Mouse (Mus musculus): ENCODE results near the gene Gm26938.

Gene Gm26938

GRCm38 (mm10) chr5:139826357-139827055 is at the start of gene Gm26938, which contains the start of gene Psmg3:
Gm26938 (minus strand) TSS chr5:139826407.
Psmg3 (minus strand) TSS chr5:139826885.
- in situ Hi-C loops (cut with MboI; ENCODE audit: unreplicated experiment in 2 of 2), result loop anchor here (10.0 kb wide), 2 partner anchors 52 to 292 kb away; partner anchors contain the start of gene Ints1 (in 1 of the 2)

- in situ Hi-C loops (cut with MboI; ENCODE audit: unreplicated experiment in 2 of 2), result no loop called here
These were observed 45.3 kb upstream of the Gm26938 start for GRCm38 (mm10) chr5:139871526-139871925.

- in situ Hi-C loops (cut with MboI; ENCODE audit: unreplicated experiment in 2 of 2), result no loop called here
These were observed 44.7 kb upstream of the Gm26938 start for GRCm38 (mm10) chr5:139870886-139871285.

DNA sequence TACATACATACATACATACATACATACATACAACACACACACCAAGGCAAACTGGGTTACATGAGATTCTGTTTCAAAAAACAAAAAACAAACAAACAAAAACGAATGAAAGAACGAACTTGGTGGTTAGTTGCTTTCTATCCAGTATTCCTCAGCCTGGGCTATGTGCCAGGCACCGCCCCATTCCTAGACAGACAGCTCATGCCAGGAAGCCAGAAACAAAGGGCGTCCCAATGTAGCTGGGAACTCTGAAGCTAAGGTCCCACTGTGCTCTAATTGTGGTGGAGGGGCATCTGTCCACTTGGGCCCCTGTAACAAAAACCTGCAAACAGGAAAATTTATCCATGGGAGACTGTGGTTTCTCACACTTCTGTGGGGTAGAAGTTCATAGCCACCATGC is 36.6 kb upstream of the Gm26938 start:
- in situ Hi-C loops (cut with MboI; ENCODE audit: unreplicated experiment in 2 of 2), result no loop called here

- in situ Hi-C loops (cut with MboI; ENCODE audit: unreplicated experiment in 2 of 2), result no loop called here
These were observed 34.3 kb upstream of the Gm26938 start for GRCm38 (mm10) chr5:139860328-139861104.

DNA sequence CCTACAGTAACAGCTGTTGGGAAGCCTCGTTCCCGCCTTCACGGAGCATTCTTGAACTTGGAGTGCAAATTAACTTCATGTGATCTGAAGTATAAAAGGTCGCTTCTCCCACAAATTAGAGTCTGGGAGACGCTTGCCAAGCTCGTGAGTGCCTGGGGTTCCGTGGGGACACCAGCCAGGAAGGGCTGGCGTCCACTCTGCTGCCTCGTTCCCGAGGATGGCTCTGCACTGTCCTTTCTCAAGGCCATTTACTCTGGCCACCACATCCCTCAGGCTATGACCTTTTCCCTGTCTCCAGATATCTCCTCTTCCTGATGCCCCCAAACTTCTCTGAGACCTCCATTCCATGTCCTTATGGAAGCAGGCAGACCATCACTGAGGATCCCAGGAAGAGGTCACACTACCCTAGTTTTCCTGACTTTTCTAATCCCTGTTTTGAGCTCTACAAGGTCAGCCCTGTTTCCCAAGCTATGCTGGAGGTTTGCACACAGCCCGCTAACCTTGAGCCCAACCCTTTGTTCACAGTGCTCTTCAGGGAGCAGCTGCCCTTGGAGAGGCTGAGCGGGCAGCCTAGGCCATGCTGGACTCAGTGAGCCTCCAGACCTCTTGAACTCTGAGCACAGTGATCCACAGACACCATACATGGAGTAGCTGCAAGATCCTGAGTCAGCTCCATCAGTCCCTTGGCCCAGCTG is 23.6 kb upstream of the Gm26938 start:
- in situ Hi-C loops (cut with MboI; ENCODE audit: unreplicated experiment in 2 of 2), result loop anchor here in 1 of 2 experiments (10.0 kb wide), 1 partner anchor 185 kb away; no protein-coding TSS in a partner anchor

- in situ Hi-C loops (cut with MboI; ENCODE audit: unreplicated experiment in 2 of 2), result loop anchor here (5.0 to 10.0 kb wide), 5 partner anchors 453 to 698 kb away; no protein-coding TSS in a partner anchor
These were observed 12.9 kb upstream of the Gm26938 start for GRCm38 (mm10) chr5:139839142-139839541.

DNA sequence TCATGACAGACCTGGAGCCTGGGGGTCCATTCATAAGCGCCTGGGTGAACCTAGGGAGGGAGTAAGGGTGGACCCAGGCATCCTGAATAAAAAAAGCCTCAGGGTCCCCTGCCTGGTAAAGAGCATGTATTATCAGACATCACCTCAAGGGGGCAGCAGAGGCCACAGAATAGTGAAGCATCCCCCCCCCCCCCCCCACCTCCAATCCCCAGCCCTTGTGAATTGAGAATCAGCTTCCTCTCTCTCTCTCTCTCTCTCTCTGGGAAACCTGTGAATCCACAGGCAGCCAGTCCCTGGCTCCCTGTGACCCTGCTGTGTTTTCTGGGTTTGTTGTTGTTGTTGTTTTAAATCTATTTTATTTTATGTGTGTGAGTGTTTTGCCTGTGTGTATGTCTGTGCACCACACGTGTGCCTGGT is 12.3 kb upstream of the Gm26938 start:
- in situ Hi-C loops (cut with MboI; ENCODE audit: unreplicated experiment in 2 of 2), result loop anchor here (5.0 to 10.0 kb wide), 5 partner anchors 454 to 699 kb away; no protein-coding TSS in a partner anchor

DNA sequence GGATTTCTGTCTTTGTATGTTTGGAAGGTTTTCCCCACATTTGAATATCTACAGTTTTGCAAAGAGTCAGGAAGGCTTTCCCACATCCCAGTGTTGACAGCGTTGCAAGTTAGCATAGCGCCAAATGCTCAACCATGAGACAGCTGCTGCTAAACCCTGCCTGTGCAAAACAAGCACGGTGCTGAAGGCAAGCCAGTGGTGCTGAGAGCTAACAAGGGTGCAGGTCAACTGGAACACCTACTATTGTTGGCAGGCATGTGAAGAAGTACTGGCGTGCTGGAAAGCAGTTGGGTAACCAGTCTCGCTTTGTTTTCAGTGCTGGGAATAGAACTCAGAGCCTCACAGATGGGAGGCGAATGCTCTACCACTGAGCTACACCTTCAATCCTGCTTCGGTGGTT is 9.5 kb upstream of the Gm26938 start:
- in situ Hi-C loops (cut with MboI; ENCODE audit: unreplicated experiment in 2 of 2), result loop anchor here (5.0 to 10.0 kb wide), 5 partner anchors 457 to 702 kb away; no protein-coding TSS in a partner anchor

DNA sequence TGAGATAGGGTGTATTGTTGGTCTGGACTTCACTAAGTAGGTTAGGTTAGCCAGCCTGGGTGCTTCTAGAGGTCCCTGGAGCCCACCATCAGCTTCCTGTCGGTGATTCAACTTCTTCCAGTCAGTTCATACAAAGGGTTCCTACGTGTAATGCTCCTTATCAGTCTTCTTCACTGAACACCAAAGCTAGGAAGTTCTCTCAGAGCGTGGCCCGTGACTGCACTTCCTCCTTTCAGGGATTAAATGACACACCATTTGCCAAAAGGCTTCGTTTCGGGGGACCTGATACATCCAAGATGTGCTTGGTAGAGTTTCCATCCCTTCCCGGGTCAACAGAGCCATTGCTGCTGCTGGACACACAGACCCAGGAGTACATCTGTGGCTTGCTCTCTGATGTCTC is 5.9 kb upstream of the Gm26938 start:
- in situ Hi-C loops (cut with MboI; ENCODE audit: unreplicated experiment in 2 of 2), result loop anchor here (5.0 to 10.0 kb wide), 3 partner anchors 310 to 563 kb away; no protein-coding TSS in a partner anchor

GRCm38 (mm10) chr5:139830734-139831133 is 4.5 kb upstream of the Gm26938 start:
- in situ Hi-C loops (cut with MboI; ENCODE audit: unreplicated experiment in 2 of 2), result loop anchor here (5.0 to 10.0 kb wide), 3 partner anchors 312 to 564 kb away; no protein-coding TSS in a partner anchor

DNA sequence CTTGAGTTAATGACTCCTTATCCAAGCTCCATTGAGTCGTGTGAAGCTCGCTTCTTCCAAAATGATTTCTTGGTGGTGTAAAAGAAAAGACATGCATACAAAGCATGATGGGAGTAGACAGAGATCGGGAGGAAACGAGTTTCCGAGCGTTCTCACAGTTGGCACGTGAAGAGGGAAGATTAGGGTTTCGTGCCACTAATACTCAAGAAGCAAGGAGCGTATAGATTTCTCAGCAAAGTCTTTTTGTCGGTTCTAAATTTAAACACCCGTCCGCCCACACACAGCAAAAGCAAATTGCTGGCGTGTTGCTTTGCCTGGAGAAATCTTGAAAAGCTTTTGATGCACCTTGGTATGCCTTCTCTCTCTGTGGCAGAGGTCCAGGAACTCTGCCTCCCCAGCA is 3.2 kb upstream of the Gm26938 start:
- in situ Hi-C loops (cut with MboI; ENCODE audit: unreplicated experiment in 2 of 2), result loop anchor here (10.0 kb wide), 2 partner anchors 55 to 295 kb away; partner anchors contain the start of gene Ints1 (in 1 of the 2)

DNA sequence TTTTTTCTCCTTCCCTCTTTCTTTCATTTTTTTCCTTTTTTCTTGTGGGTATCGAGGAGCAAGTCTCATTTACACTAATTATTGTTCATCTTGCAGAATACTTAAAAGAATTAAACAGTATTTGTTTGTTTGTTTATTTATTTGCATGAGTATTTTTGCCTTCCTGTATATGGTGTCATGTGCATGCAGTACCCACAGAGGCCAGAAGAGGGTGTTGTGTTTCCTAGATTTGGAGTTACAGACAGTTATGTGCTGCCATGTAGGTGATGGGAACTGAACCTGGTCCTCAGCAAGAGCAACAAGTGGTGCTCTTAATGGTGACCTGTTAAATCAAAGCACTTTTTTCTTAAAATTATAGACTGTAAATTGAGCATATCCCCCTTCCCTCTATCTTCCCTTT is 1.4 kb upstream of the Gm26938 start:
- in situ Hi-C loops (cut with MboI; ENCODE audit: unreplicated experiment in 2 of 2), result loop anchor here (10.0 kb wide), 2 partner anchors 53 to 293 kb away; partner anchors contain the start of gene Ints1 (in 1 of the 2)

GRCm38 (mm10) chr5:139825947-139826346 is 260 bp downstream of the Gm26938 start:
- in situ Hi-C loops (cut with MboI; ENCODE audit: unreplicated experiment in 2 of 2), result loop anchor here (10.0 kb wide), 2 partner anchors 51 to 291 kb away; partner anchors contain the start of gene Ints1 (in 1 of the 2)

DNA sequence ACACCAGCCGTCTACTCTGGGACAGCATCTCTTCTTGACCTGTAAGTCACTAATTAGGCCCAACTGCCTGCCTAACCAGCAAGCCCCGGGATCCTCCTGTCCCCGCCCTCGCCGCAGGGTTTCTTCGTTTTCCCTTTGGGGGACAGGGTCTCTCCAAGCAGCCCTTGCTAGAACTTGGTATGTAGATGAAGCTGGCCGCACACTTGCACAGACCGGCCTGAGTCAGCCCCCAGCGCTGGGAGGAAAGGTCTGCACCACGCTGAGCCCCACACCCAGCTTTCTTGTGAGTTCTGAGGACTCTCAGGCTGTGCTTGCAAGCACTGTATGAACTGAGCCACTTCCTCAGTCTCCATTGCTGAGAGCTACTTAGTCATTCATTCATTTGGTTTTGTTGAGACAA is 1.7 kb downstream of the Gm26938 start:
- in situ Hi-C loops (cut with MboI; ENCODE audit: unreplicated experiment in 2 of 2), result loop anchor here (5.0 to 10.0 kb wide), 3 partner anchors 50 to 290 kb away; partner anchors contain the start of gene Ints1 (in 1 of the 2)

DNA sequence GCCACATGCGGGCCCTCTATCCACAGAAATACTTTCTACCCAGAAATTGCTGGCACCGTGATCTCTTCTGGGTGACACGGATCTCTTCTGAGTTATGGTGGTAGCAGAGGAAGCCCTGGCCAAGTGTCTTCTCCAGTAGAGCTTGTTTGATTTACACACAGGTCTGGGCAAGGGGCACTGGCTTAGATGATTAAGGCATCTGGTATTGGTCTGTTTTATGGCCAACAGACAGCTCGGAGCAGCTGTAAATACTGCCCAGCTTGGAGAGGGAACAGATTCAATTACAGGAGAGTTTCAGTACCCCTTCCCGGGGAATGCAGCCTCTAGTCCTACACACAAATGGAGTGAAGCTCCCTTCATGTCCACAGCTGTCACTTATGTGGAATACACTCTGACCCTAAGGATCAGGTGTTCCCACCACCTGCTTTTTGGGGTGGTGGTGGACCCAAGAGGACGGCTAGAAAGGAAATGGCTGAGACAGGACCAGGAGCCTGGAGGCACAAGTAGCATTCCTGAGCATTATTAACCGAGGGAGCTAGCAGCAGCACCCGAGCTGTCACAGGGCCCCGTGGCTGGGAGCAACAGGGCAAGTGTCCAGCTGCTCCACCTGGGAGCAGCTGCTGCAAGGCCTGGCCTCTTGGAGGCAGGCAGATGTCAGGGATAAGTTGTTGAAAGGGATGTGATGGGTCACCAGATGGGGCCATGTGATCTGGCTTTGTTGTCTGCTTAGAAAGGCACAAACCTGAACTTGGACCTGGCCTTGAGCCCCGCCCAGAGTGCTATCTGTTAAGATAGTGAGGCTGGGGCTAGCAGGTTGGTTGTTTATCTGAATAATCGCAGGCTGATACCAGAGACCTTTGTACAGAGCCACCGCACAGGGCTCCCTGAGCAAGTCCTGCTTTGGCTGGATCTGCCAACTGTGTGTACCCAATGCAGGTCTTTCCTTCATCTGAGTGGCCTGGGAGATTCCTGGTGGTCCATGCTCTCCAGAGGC is 4.4 kb downstream of the Gm26938 start:
- in situ Hi-C loops (cut with MboI; ENCODE audit: unreplicated experiment in 2 of 2), result loop anchor here (5.0 to 10.0 kb wide), 3 partner anchors 47 to 287 kb away; partner anchors contain the start of gene Ints1 (in 1 of the 2)

GRCm38 (mm10) chr5:139819538-139820181 is 6.5 kb downstream of the Gm26938 start, which contains the start of gene Tmem184a:
Tmem184a (minus strand) TSS chr5:139819917.
- in situ Hi-C loops (cut with MboI; ENCODE audit: unreplicated experiment in 2 of 2), result loop anchor here (5.0 to 10.0 kb wide), 4 partner anchors 42 to 285 kb away; partner anchors contain the start of gene Ints1 (in 2 of the 2)

DNA sequence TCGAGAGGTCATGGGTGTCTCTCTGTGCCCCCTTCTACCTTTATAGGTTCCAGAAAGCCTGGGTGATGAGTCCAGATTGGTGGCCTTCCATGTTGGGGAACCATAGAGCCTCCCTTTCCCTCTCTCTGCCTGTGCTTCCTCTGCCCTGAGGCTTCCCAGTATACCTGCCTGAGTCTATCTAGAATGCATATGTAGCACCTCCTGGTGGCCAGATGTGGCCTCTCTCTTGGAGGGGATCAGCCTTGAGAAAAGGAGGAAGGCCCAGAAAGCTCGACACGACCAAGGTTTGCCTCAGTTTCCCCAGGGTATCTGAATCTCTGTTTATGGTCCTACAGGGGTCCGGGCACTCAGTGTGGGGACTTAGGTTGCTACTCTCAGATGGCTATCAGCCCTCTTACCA is 7.4 kb downstream of the Gm26938 start:
- in situ Hi-C loops (cut with MboI; ENCODE audit: unreplicated experiment in 2 of 2), result loop anchor here in 1 of 2 experiments (5.0 kb wide), 1 partner anchor 42 kb away; the partner anchor contains the start of gene Ints1
